Mouse (Mus musculus) brain, embryonic 14.5 days (tissue): ENCODE results near the gene Ecm1. TPM values are rescaled to one million over a fixed set of nuclear protein-coding genes. Genes with fewer than 3 reads are reported as not detected.

ENCODE experiments used
- DNase-seq: peaks from one replicate; pipeline ENCODE4 v3.0.0-alpha.2; 2011; ENCODE audit warnings: low read depth
- CTCF ChIP-seq: fragments of 200-500 bp; IDR thresholded peaks from 2 replicates; pipeline ENCODE4 v1.5.1; 2012; ENCODE audit warnings: inconsistent platforms, mild to moderate bottlenecking, moderate library complexity, borderline replicate concordance; ENCODE audit not compliant: insufficient read depth, insufficient read length; ENCODE audit errors: extremely low read depth
- POLR2A ChIP-seq: fragments of 200-500 bp; IDR thresholded peaks from 2 replicates; pipeline ENCODE4 v1.6.1; 2012; ENCODE audit warnings: mild to moderate bottlenecking, inconsistent platforms, borderline replicate concordance; ENCODE audit not compliant: poor library complexity, insufficient read depth, insufficient read length, severe bottlenecking; ENCODE audit errors: extremely low read depth
- polyA plus RNA-seq: library from polyadenylated mRNA; depleted of rRNA; stranded (reverse); fragments of >200 nt; gene quantifications from 2 replicates; pipeline ENCODE4 v1.2.3, GENCODE M21; 2012; rRNA removed

The Ecm1 gene
- polyA plus RNA-seq, 1 experiment: 20.2 TPM

- DNase-seq: no peak
- no peak for TF ChIP-seq CTCF
- TF ChIP-seq POLR2A: no peak
These were observed 52.2 kb downstream of the Ecm1 start for GRCm38 (mm10) chr3:95687168-95687523.

GRCm38 (mm10) chr3:95686492-95687167, 52.7 kb downstream of the Ecm1 start:
- no peak for TF ChIP-seq CTCF
- no peak for TF ChIP-seq POLR2A
- DNase-seq: no peak

- TF ChIP-seq POLR2A (no peak), CTCF (no peak)
- DNase-seq: no peak
These were observed 53.7 kb downstream of the Ecm1 start for GRCm38 (mm10) chr3:95685701-95686100.

GRCm38 (mm10) chr3:95685301-95685700, 54.1 kb downstream of the Ecm1 start:
- no peak for TF ChIP-seq CTCF
- no peak for TF ChIP-seq POLR2A
- no peak for DNase-seq

- DNase-seq: no peak
These were observed 54.5 kb downstream of the Ecm1 start for GRCm38 (mm10) chr3:95684846-95685245.

More at GRCm38 (mm10) chr3:95684846-95685245, 54.5 kb downstream of the Ecm1 start:
- TF ChIP-seq POLR2A: no peak
- no peak for TF ChIP-seq CTCF

Other genes with a start within 250 kb of the Ecm1 start
- 7.2 and 10.6 TPM in 2 replicates for gene Ctsk, start 240.3 kb downstream of the Ecm1 start, polyA plus RNA-seq
- gene Ctss, start 212.8 kb downstream of the Ecm1 start, polyA plus RNA-seq: 5.0 and 7.3 TPM in 2 replicates
- gene Hormad1, start 179.9 kb downstream of the Ecm1 start, polyA plus RNA-seq: not detected in 2 replicates
- gene Golph3l, start 150.6 kb downstream of the Ecm1 start, polyA plus RNA-seq: 22.5 and 23.2 TPM in 2 replicates
- 32.2 and 51.6 TPM in 2 replicates for gene Ensa, start 114.6 kb downstream of the Ecm1 start, polyA plus RNA-seq
- 72.3 and 74.3 TPM in 2 replicates for gene Mcl1, start 80.8 kb downstream of the Ecm1 start, polyA plus RNA-seq
- 0.20 and 0.41 TPM in 2 replicates for gene Adamtsl4, start 51.7 kb downstream of the Ecm1 start, polyA plus RNA-seq
- gene Tars2, start 20.6 kb upstream of the Ecm1 start, polyA plus RNA-seq: 39.1 and 42.2 TPM in 2 replicates
- gene Rprd2, start 79.3 kb upstream of the Ecm1 start, polyA plus RNA-seq: 22.8 and 31.4 TPM in 2 replicates
- gene Prpf3, start 116.3 kb upstream of the Ecm1 start, polyA plus RNA-seq: 35.6 and 37.4 TPM in 2 replicates
- 148 and 152 TPM in 2 replicates for gene Mrps21, start 131.9 kb upstream of the Ecm1 start, polyA plus RNA-seq
- 3.7 and 3.8 TPM in 2 replicates for gene Ciart, start 142.7 kb upstream of the Ecm1 start, polyA plus RNA-seq
- gene BC028528, start 152.4 kb upstream of the Ecm1 start, polyA plus RNA-seq: 11.4 and 12.1 TPM in 2 replicates
- gene Aph1a, start 154.4 kb upstream of the Ecm1 start, polyA plus RNA-seq: 102 and 129 TPM in 2 replicates
- gene Car14, start 165.1 kb upstream of the Ecm1 start, polyA plus RNA-seq: 8.6 and 9.4 TPM in 2 replicates
- gene Anp32e, start 189.7 kb upstream of the Ecm1 start, polyA plus RNA-seq: 98.6 and 107 TPM in 2 replicates